Mouse (Mus musculus) forebrain, embryonic 14.5 days (tissue): ENCODE measurements around the gene Usp19. TPM values are rescaled to one million over a fixed set of nuclear protein-coding genes. Genes with fewer than 3 reads are reported as not detected.

Experiments
- ATAC-seq: fragments of 200-750 bp; cut with Nextera tagmentation; 2 replicates; pipeline ENCODE4 v1.8.0; 2017; ENCODE audit warnings: mild to moderate bottlenecking, moderate library complexity
- DNase-seq: peaks from one replicate; pipeline ENCODE4 v3.0.0-alpha.2; 2015; ENCODE audit warnings: low spot score
- H3K27ac ChIP-seq: fragments of 300-500 bp; sonication (generic); 2 replicates; pipeline ENCODE4 v1.5.1; 2014; ENCODE audit warnings: low read depth, mild to moderate bottlenecking, control low read depth, low read length, moderate library complexity
- H3K27me3 ChIP-seq: fragments of 300-500 bp; sonication (generic); replicated peaks from 2 replicates; pipeline ENCODE4 v1.6.1; 2014; ENCODE audit warnings: low read length, control low read depth, mixed read lengths; ENCODE audit not compliant: control insufficient read depth, insufficient read depth
- H3K36me3 ChIP-seq: fragments of 300-500 bp; sonication (generic); 2 replicates; pipeline ENCODE4 v1.6.1; 2014; ENCODE audit warnings: low read length, control low read depth; ENCODE audit not compliant: control insufficient read depth, insufficient read depth
- H3K4me1 ChIP-seq: fragments of 300-500 bp; sonication (generic); 2 replicates; pipeline ENCODE4 v1.6.1; 2014; ENCODE audit warnings: antibody characterized with exemption, low read length, control low read depth; ENCODE audit not compliant: control insufficient read depth, insufficient read depth
- H3K4me2 ChIP-seq: fragments of 300-500 bp; sonication (generic); 2 replicates; pipeline ENCODE4 v1.6.1; 2014; ENCODE audit warnings: mild to moderate bottlenecking, control low read depth, low read length
- H3K4me3 ChIP-seq: fragments of 300-500 bp; sonication (generic); 2 replicates; pipeline ENCODE4 v1.5.1; 2014; ENCODE audit warnings: low read depth, low read length, control low read depth
- H3K9ac ChIP-seq: fragments of 300-500 bp; sonication (generic); 2 replicates; pipeline ENCODE4 v1.6.1; 2014; ENCODE audit warnings: mild to moderate bottlenecking, low read length, control low read depth, moderate library complexity
- H3K9me3 ChIP-seq: fragments of 300-500 bp; sonication (generic); replicated peaks from 2 replicates; pipeline ENCODE4 v1.6.1; 2016; ENCODE audit warnings: low read length, control low read depth, mixed read lengths; ENCODE audit not compliant: control insufficient read depth
- WGBS: fragments of 180-500 bp; shearing (Covaris S2); extraction: QIAGEN DNeasy Blood & Tissue Kit; methylation state at CpG from one replicate; pipeline ENCODE4 v1.1.7; 2014; 5-methylcytosine and 5-hydroxymethylcytosine counted together
- polyA plus RNA-seq: library from polyadenylated mRNA; unstranded; fragments of >200 nt; fragmentation: Nextera tagmentation; extraction: Ambion mirVana; gene quantifications from 2 replicates; pipeline ENCODE4 v1.2.1, GENCODE M21; 2014

Gene Usp19
- 48.0 and 64.1 TPM in 2 replicates for polyA plus RNA-seq

DNA sequence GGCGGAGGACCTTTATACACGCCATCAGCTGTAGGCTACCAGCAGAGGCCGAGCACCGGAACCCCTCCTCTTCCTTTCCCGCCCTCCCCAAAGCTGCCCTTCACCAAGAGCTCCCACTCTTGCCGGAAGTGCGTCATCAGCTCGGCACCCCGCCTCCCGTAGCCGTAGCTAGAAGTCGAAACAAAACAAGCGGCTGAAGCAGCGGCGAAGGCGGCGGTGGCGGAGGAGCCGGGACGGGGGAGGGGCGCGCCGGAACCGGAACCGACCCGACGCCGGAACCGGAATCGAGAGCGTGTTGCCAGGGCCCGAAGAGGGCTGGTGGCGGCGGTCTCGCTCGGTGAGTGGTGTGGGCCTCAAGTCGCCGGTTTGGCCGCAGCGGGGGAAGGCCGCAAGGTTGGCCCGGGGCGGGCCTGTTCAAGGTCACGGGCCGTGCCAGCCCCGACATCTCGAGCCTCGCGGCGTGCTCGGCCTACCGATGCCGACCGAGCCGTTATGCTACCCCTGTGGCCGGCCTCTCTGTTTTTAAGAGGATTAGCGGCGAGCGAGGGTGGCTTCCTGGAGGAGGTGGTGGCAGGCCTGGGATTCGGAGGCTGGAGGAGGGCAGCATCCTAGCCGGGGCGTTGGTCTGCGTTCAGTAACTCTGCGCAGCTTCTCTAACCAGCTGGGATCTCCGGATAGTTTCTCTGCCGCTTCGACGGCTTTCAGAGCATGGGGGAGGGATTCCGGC, at the start of gene Usp19:
TSS of gene Usp19 (plus strand) at position 44 of the 727 bp plus-strand sequence.
- peak within 1 kb of the TSS; percentile 98 for H3K4me3 ChIP-seq
- H3K4me2 ChIP-seq = peak within 1 kb of the TSS; percentile 94
- H3K9ac ChIP-seq = peak within 1 kb of the TSS; percentile 96
- ATAC-seq (peak; percentile 97), DNase-seq (peak; percentile 98)
- peaks cover 15% of the 10 kb centered on the region for H3K4me1 ChIP-seq
- WGBS = under 1% methylated on average over 69 of the region's 69 CpGs
- no peaks in the 10 kb centered on the region for H3K9me3 ChIP-seq
- no peaks in the 10 kb centered on the region for H3K27me3 ChIP-seq
- peaks cover 71% of the 10 kb centered on the region for H3K36me3 ChIP-seq
- peak within 1 kb of the TSS; percentile 96 for H3K27ac ChIP-seq

DNA sequence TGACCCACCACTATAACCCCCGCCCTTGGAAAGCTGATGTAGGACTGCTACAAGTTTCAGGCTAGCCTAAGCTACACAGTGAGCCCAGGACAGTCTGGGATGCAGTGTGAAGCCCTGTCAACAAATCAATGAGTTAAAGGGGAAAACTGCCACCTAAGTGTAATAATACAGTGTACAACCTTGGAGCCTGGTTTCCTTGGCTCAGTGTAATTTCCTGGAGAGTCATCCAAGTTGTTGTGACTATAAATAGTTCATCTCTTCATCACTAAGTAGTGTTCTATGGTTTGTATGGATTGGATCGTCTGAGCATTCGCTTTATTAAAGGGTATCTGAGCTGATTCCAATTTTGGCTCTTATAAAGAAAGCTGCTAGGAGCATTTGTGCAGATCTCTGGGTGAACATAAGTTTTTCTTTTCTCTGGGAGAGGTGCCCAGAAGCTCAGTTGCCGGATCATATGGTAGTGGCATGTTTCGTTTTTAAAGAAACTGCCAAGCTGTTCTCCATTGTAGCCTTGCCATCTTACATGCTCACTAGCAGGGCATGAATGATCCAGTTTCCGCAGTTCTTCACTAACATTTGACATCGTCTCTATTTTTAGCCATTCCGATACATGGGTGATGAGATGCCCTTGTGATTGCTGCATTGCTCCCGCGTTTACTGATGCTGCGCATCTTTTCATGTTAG, 49.0 kb upstream of the Usp19 start:
- Histone ChIP-seq H3K4me3 (no peak overlapping the region), H3K27me3 (no peaks in the 10 kb centered on the region), H3K4me2 (no peak overlapping the region), H3K4me1 (no peaks in the 10 kb centered on the region), H3K9me3 (no peaks in the 10 kb centered on the region), H3K36me3 (no peaks in the 10 kb centered on the region), H3K9ac (no peak overlapping the region), H3K27ac (no peak overlapping the region)
- DNase-seq = peak; percentile 81
- WGBS = 79% methylated on average over 11 of the region's 11 CpGs
- ATAC-seq = peak; percentile 65; the same call in 1 of the 2 replicates

DNA sequence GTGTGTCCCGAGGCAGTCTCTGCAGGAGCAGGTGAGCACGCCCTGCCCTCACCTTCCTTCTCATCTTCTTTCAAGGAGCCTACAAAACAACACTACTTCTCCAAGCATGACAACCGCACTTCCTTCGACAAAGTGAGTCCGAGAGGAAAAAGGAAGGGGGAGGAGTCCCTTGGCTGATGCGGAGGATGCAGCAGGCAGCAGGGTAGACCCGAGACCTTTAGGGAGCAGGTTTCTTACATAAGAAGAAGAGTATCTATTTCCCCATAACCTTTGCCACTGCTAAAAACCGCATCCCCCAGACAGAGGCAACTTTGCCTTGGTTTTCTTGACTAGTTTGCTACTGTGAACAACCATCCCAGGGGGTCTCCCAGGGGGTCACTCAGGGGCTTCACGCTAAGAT, 45.3 kb upstream of the Usp19 start:
- WGBS = 77% methylated on average over 9 of the region's 9 CpGs
- Histone ChIP-seq H3K4me3 (no peak overlapping the region), H3K27me3 (no peaks in the 10 kb centered on the region), H3K4me2 (no peak overlapping the region), H3K36me3 (peaks cover 19% of the 10 kb centered on the region), H3K9ac (no peak overlapping the region), H3K4me1 (peaks cover 9% of the 10 kb centered on the region), H3K27ac (no peak overlapping the region), H3K9me3 (no peaks in the 10 kb centered on the region)
- ATAC-seq (no peak), DNase-seq (no peak)

DNA sequence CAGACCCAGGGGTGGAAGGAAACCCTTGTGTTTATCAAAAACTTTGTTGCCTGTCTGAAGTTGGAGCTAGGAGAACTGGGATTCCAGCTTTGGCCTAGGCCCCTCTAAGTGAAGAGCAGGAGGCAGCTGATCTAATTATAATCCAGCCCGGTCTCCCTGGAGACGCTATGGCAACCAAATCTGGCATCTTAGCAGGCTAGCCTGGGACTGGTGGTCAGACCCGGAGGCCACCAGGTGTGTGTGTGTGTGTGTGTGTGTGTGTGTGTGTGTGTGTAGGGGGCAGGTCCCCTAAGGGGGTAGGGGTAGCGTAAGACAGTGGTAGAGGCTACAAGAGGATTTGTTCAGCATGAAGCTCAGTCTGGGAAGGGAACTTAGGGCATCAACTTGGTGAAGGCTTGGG, 40.5 kb upstream of the Usp19 start:
- 5% methylated on average over 4 of the region's 4 CpGs for WGBS
- Histone ChIP-seq H3K4me2 (peak overlapping the region; percentile 61), H3K27ac (peak overlapping the region; percentile 90), H3K4me1 (peaks cover 29% of the 10 kb centered on the region), H3K36me3 (peaks cover 19% of the 10 kb centered on the region), H3K9ac (peak overlapping the region; percentile 52), H3K9me3 (no peaks in the 10 kb centered on the region), H3K27me3 (no peaks in the 10 kb centered on the region), H3K4me3 (peak overlapping the region; percentile 57)
- DNase-seq (peak; percentile 90), ATAC-seq (peak; percentile 56)

DNA sequence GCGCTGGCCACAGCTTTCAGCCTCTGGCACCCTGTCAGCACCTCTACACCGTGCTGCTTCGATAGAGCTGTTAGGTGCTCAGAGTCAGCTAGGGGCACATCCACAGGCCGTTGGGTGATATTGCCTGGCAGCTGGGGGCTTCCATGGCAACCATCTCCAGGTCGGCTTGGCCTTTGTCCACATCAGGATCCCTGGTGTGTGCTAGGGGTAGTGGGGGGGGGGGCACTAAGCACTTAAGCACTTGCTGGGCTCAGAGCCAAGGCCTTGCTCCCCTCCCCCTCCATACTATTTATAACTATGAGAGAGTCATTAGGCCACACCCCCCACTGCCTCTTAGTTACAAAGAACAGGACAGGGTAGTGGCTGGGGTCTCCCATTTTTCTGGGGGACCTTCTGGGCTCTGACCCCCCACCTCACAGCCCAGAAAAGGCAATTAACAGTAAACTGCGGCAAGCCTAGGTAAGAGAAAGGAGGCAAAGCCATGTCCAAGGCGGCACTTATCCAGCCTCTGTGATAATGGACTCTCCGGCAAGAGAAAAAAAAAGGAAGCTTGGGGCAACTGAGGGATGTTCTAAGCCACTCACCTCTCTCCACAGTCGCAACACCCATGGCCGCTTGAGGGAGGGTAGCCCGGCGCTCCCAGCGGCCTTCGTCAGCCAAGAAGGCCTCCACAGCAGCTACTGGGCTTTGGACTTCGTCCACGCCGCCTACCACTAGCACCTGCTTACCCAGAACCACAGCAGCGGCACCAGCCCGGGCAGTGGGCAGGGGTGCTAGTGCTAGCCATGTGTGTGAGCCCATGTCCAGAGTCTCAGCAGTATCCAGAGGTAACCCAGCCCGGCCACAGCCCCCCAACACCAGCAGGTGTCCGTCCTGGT, 39.9 kb upstream of the Usp19 start:
- Histone ChIP-seq H3K9me3 (no peaks in the 10 kb centered on the region), H3K36me3 (peaks cover 19% of the 10 kb centered on the region), H3K9ac (peak overlapping the region; percentile 70), H3K4me2 (peak overlapping the region; percentile 61), H3K4me1 (peaks cover 29% of the 10 kb centered on the region), H3K27me3 (no peaks in the 10 kb centered on the region), H3K27ac (peak overlapping the region; percentile 90), H3K4me3 (peak overlapping the region; percentile 57)
- 43% methylated on average over 21 of the region's 21 CpGs for WGBS
- DNase-seq (peak; percentile 87), ATAC-seq (peak; percentile 44)

DNA sequence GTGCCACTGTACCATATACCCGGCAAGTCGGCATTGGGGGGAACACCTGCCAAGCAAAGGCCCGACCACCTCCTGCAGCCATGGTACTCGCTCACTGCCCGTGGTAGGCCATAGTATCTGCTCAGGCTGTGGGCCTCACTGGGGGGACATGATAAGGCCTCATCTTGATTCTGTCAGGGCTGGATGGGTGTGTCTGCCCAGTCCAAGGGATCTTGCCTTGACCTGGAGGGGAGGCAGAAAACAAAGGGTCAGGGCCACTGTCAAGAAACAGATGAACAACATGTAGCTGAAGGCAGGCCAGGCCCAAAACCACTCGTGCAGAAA, 39.3 kb upstream of the Usp19 start:
- DNase-seq (no peak), ATAC-seq (no peak)
- H3K4me3 ChIP-seq = peak overlapping the region; percentile 57
- peaks cover 19% of the 10 kb centered on the region for H3K36me3 ChIP-seq
- peak overlapping the region; percentile 70 for H3K9ac ChIP-seq
- peak overlapping the region; percentile 61 for H3K4me2 ChIP-seq
- H3K9me3 ChIP-seq = no peaks in the 10 kb centered on the region
- H3K4me1 ChIP-seq = peaks cover 29% of the 10 kb centered on the region
- H3K27me3 ChIP-seq = no peaks in the 10 kb centered on the region
- WGBS = 82% methylated on average over 6 of the region's 6 CpGs
- H3K27ac ChIP-seq = peak overlapping the region; percentile 90

DNA sequence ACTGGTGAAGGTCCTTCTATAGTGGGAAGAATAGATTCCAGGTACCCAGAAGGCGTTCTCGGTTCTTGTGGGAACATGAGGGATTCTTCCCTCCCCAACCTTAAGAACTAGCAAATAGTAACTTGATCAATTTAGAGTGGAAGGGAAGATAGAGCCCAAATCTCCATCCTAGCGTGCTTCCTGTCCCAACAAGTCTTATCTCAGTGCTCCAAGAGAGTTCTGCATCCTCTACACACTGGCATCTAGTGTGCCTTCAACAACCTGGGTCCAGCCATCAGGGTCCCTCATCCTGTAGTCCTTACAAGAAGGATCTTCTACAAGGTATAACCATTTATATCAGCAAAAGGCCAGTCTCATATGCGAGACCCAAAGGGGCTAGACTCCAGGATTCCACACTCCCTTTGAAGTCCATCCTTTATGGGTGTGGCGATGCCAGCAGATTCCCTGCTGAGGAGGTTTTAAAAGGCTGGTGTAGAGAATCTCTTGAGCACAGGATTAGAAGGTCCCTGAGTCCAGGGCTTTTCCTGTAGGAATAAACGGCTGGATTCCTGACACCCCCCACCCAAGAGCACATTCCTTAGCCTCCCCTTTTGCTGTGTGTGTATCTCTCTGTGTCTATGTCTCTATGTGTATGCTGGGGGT, 38.8 kb upstream of the Usp19 start:
- Histone ChIP-seq H3K9ac (peak overlapping the region; percentile 70), H3K9me3 (no peaks in the 10 kb centered on the region), H3K27ac (peak overlapping the region; percentile 90), H3K4me3 (peak overlapping the region; percentile 57), H3K36me3 (peaks cover 19% of the 10 kb centered on the region), H3K4me1 (peaks cover 29% of the 10 kb centered on the region), H3K4me2 (peak overlapping the region; percentile 61), H3K27me3 (no peaks in the 10 kb centered on the region)
- DNase-seq (no peak), ATAC-seq (no peak)
- WGBS = 42% methylated on average over 6 of the region's 6 CpGs

DNA sequence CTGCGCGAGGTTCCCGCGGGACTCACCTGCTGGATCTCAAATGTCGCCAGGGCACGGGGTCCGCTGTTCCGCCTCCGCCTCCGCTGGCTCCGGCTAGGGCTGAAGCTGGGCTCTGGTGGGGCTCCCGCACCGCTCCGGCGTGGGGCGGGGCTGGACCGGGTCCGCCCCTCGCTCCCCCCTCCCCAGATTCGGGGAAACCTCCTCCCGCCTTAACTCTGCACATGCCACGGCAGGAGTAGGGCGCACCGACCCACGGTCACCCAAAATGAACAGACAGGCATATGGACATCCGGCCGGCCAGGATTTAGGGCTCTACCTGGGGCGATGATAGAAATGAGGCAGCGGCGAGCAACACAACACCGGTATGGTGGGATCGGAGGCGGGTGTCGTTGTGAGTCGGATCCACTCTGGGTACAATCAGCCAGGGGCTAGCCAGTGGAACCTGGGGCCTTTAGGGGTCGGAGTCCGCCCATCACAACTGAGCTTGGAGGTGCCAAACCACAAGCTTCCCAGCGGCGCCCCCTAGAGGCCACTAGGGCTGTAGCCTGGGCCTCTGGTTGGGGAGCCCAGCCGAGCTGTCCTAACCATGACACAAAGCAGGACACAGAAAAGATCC, 38.0 kb upstream of the Usp19 start:
- Histone ChIP-seq H3K27ac (peak overlapping the region; percentile 70), H3K9me3 (no peaks in the 10 kb centered on the region), H3K4me1 (peaks cover 29% of the 10 kb centered on the region), H3K4me2 (peak overlapping the region; percentile 61), H3K27me3 (no peaks in the 10 kb centered on the region), H3K36me3 (peaks cover 18% of the 10 kb centered on the region), H3K4me3 (peak overlapping the region; percentile 57), H3K9ac (peak overlapping the region; percentile 70)
- peak; percentile 95 for DNase-seq
- WGBS = under 1% methylated on average over 40 of the region's 40 CpGs
- ATAC-seq = peak; percentile 83
